Mouse (Mus musculus) yolk sac, embryonic 10.5 days (tissue): ENCODE measurements around the gene Mapk14.

ENCODE experiments used
- DNase-seq: peaks from one replicate; pipeline ENCODE4 v3.0.0-alpha.2; 2017; ENCODE audit warnings: low spot score

Gene Mapk14

GRCm38 (mm10) chr17:28781290-28782045, 90.3 kb downstream of the Mapk14 start:
- no peak for DNase-seq

GRCm38 (mm10) chr17:28785036-28785435, 93.9 kb downstream of the Mapk14 start:
- DNase-seq: no peak

GRCm38 (mm10) chr17:28787507-28787906, 96.4 kb downstream of the Mapk14 start:
- DNase-seq: no peak

GRCm38 (mm10) chr17:28797031-28797430, 105.9 kb downstream of the Mapk14 start:
- DNase-seq: no peak
